Mouse (Mus musculus): Measurements from ENCODE around the gene Fam206a. TPM values are rescaled to one million over a fixed set of nuclear protein-coding genes. Genes with fewer than 3 reads are reported as not detected.

Fam206a gene
- polyA plus RNA-seq, 1 experiment = 9.7 TPM

DNA sequence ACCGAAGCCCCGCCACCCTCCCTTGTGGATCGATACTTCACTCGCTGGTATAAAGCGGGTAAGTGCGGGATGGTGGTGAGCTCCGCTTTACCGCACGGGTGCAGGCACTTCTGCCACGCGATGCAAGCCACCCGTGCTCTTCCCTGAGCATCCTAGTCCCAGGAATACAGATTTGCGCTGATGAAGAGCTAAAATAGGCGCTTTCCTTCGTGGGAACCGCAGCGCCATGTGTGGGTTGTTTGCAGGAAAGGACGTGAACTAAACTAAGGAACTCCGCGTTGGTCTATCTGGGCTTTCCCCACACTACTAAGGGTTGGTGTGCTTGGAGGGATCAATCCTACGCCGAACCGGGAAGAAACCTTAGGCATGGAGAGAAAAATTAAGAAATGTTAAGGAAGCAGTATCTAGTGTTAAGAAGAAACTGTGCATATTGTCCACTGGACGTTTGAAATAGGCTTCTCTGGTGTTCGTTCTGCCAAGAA, 565 bp downstream of the Fam206a start:
- no peak for DNase-seq
- no peak for TF ChIP-seq CTCF (IDR thresholded peaks at IDR 0.05; ENCODE audit: borderline replicate concordance, insufficient read depth, low read depth, low read length)
- no peak for TF ChIP-seq POLR2A (IDR thresholded peaks at IDR 0.05; ENCODE audit: borderline replicate concordance, insufficient read depth, low read length)

DNA sequence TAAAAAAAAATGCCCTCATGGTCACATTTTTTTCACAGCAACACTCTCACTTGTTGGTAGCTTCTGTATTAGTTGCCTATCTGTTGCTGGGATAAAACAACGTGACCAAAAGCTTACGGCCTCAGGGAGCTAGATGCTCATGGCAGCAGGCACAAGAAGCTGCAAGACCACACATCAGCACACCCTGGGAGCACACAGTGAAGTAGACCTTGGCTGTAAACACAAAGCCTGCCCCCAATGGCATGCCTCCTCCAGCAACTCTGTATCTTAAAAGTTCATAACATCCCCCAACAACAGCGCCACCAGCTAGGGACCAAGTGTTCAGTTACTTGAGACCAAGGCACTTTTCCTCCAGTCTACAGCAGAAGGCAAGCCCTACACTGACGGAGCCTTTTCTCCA, 6.9 kb downstream of the Fam206a start:
- DNase-seq = no peak
- TF ChIP-seq CTCF (IDR thresholded peaks at IDR 0.05; ENCODE audit: borderline replicate concordance, insufficient read depth, low read depth, low read length) = no peak
- no peak for TF ChIP-seq POLR2A (IDR thresholded peaks at IDR 0.05; ENCODE audit: borderline replicate concordance, insufficient read depth, low read length)
- Histone ChIP-seq H3K4me3 (replicated peaks; ENCODE audit: insufficient read depth, low read depth, low read length) (no peak overlapping the region), H3K27me3 (ENCODE audit: control insufficient read depth, insufficient read depth, low read length) (no peaks in the 10 kb centered on the region), H3K27ac (ENCODE audit: insufficient read depth, low read length) (no peak overlapping the region), H3K4me1 (ENCODE audit: control insufficient read depth, insufficient read depth, low read length) (no peaks in the 10 kb centered on the region; the same call in 1 of the 2 replicates)
- WGBS = 85% methylated on average over 4 of the region's 4 CpGs

More for the DNA sequence above, 565 bp downstream of the Fam206a start:
- WGBS = 2% methylated on average over 25 of the region's 25 CpGs
- Histone ChIP-seq H3K4me3 (replicated peaks; ENCODE audit: insufficient read depth, low read depth, low read length) (peak overlapping the region; percentile 89), H3K27me3 (ENCODE audit: control insufficient read depth, insufficient read depth, low read length) (no peaks in the 10 kb centered on the region), H3K27ac (ENCODE audit: insufficient read depth, low read length) (peak overlapping the region; percentile 91), H3K4me1 (ENCODE audit: control insufficient read depth, insufficient read depth, low read length) (peaks cover 8% of the 10 kb centered on the region; the same call in 1 of the 2 replicates)

DNA sequence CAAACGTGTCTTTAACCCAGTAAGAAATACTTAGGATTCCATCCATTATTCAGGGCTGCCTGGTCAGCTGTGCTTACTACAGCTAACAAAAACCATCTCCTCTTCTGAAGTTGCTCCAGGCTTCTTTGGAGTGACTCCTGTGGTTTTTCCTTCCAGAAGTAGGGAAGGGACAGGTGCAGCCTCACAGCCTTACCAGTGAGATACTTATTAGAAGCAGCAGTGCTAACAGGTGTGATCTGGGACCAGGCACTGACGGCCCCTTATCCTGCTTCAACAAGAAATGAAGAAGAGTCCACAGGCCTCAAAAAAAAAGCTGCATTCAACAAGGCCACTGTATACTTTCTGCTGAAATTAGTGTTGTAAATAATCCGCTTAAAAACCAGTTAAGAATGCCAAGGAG, 9.5 kb downstream of the Fam206a start:
- H3K4me1 ChIP-seq (ENCODE audit: control insufficient read depth, insufficient read depth, low read length) = no peaks in the 10 kb centered on the region
- TF ChIP-seq CTCF (IDR thresholded peaks at IDR 0.05; ENCODE audit: borderline replicate concordance, insufficient read depth, low read depth, low read length) (no peak), POLR2A (IDR thresholded peaks at IDR 0.05; ENCODE audit: borderline replicate concordance, insufficient read depth, low read length) (no peak)
- WGBS = 56% methylated on average over 3 of the region's 3 CpGs
- no peaks in the 10 kb centered on the region for H3K27me3 ChIP-seq (ENCODE audit: control insufficient read depth, insufficient read depth, low read length)
- H3K4me3 ChIP-seq (replicated peaks; ENCODE audit: insufficient read depth, low read depth, low read length) = no peak overlapping the region
- no peak overlapping the region for H3K27ac ChIP-seq (ENCODE audit: insufficient read depth, low read length)
- no peak for DNase-seq

DNA sequence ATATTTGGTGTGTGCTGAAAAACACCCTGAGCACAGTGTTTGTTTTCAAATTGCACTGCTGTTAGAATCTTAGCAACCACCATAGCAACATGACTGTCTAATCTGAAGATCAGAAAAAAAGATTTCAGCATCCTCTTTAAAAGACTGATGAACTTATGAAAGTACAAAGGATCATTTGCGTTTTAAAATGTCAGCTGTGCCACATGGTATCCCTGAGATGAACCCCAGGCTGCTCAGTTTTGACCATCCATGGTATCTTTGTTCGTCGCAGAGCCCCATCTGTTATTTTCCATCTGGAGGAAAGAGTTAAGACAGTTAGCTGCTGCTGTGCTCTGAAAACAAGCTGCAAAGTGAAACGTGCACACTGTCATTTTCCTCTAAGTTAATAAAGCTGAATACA, 10.0 kb downstream of the Fam206a start:
- no peaks in the 10 kb centered on the region for H3K4me1 ChIP-seq (ENCODE audit: control insufficient read depth, insufficient read depth, low read length)
- no peak overlapping the region for H3K4me3 ChIP-seq (replicated peaks; ENCODE audit: insufficient read depth, low read depth, low read length)
- H3K27me3 ChIP-seq (ENCODE audit: control insufficient read depth, insufficient read depth, low read length) = no peaks in the 10 kb centered on the region
- TF ChIP-seq POLR2A (IDR thresholded peaks at IDR 0.05; ENCODE audit: borderline replicate concordance, insufficient read depth, low read length) (no peak), CTCF (IDR thresholded peaks at IDR 0.05; ENCODE audit: borderline replicate concordance, insufficient read depth, low read depth, low read length) (no peak)
- WGBS = 76% methylated on average over 4 of the region's 4 CpGs
- DNase-seq = no peak
- H3K27ac ChIP-seq (ENCODE audit: insufficient read depth, low read length) = no peak overlapping the region

GRCm38 (mm10) chr4:56815131-56815530, 13.0 kb downstream of the Fam206a start:
- Histone ChIP-seq H3K4me3 (replicated peaks; ENCODE audit: insufficient read depth, low read depth, low read length) (no peak overlapping the region), H3K4me1 (ENCODE audit: control insufficient read depth, insufficient read depth, low read length) (no peaks in the 10 kb centered on the region), H3K27me3 (ENCODE audit: control insufficient read depth, insufficient read depth, low read length) (no peaks in the 10 kb centered on the region), H3K27ac (ENCODE audit: insufficient read depth, low read length) (no peak overlapping the region)
- no peak for DNase-seq
- TF ChIP-seq CTCF (IDR thresholded peaks at IDR 0.05; ENCODE audit: borderline replicate concordance, insufficient read depth, low read depth, low read length) (no peak), POLR2A (IDR thresholded peaks at IDR 0.05; ENCODE audit: borderline replicate concordance, insufficient read depth, low read length) (no peak)
- WGBS = 94% methylated on average over 8 of the region's 8 CpGs

GRCm38 (mm10) chr4:56820017-56820550, 17.9 kb downstream of the Fam206a start:
- DNase-seq = peak in 1 of 2 experiments; percentile 27
- Histone ChIP-seq H3K27ac (ENCODE audit: insufficient read depth, low read length) (no peak overlapping the region), H3K27me3 (ENCODE audit: control insufficient read depth, insufficient read depth, low read length) (no peaks in the 10 kb centered on the region), H3K4me1 (ENCODE audit: control insufficient read depth, insufficient read depth, low read length) (no peaks in the 10 kb centered on the region), H3K4me3 (replicated peaks; ENCODE audit: insufficient read depth, low read depth, low read length) (no peak overlapping the region)
- TF ChIP-seq CTCF (IDR thresholded peaks at IDR 0.05; ENCODE audit: borderline replicate concordance, insufficient read depth, low read depth, low read length) (peak; percentile 23; the same call in 1 of the 2 replicates), POLR2A (IDR thresholded peaks at IDR 0.05; ENCODE audit: borderline replicate concordance, insufficient read depth, low read length) (no peak)

GRCm38 (mm10) chr4:56824231-56824630, 22.1 kb downstream of the Fam206a start:
- Histone ChIP-seq H3K27me3 (ENCODE audit: control insufficient read depth, insufficient read depth, low read length) (no peaks in the 10 kb centered on the region), H3K27ac (ENCODE audit: insufficient read depth, low read length) (no peak overlapping the region), H3K4me3 (replicated peaks; ENCODE audit: insufficient read depth, low read depth, low read length) (no peak overlapping the region), H3K4me1 (ENCODE audit: control insufficient read depth, insufficient read depth, low read length) (no peaks in the 10 kb centered on the region)
- no peak for TF ChIP-seq CTCF (IDR thresholded peaks at IDR 0.05; ENCODE audit: borderline replicate concordance, insufficient read depth, low read depth, low read length)
- no peak for TF ChIP-seq POLR2A (IDR thresholded peaks at IDR 0.05; ENCODE audit: borderline replicate concordance, insufficient read depth, low read length)
- WGBS = 90% methylated on average over 9 of the region's 9 CpGs
- no peak for DNase-seq

DNA sequence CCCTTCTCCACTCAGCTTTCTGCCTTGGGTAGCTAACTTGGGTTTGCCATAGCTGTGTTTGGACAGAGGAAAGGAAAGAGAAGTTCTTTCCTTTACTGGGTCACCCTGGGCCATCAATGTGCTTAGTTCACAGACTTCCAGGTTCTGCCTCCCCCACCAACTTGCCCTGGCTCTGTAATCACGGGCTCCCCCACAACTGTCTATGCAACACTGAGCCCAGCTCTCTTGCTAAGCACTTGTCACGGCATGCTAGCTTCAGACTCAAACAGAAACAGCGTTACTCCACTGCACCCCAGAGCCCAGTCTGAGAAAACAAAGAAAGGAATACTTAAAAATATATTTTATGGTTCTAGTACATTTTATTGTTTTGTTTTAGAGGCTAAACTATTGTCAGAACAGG, 26.8 kb downstream of the Fam206a start:
- DNase-seq = no peak
- no peaks in the 10 kb centered on the region for H3K27me3 ChIP-seq (ENCODE audit: control insufficient read depth, insufficient read depth, low read length)
- TF ChIP-seq POLR2A (IDR thresholded peaks at IDR 0.05; ENCODE audit: borderline replicate concordance, insufficient read depth, low read length) = no peak
- TF ChIP-seq CTCF (IDR thresholded peaks at IDR 0.05; ENCODE audit: borderline replicate concordance, insufficient read depth, low read depth, low read length) = no peak
- H3K27ac ChIP-seq (ENCODE audit: insufficient read depth, low read length) = no peak overlapping the region
- WGBS = 70% methylated on average over 3 of the region's 3 CpGs
- H3K4me1 ChIP-seq (ENCODE audit: control insufficient read depth, insufficient read depth, low read length) = no peaks in the 10 kb centered on the region
- H3K4me3 ChIP-seq (replicated peaks; ENCODE audit: insufficient read depth, low read depth, low read length) = no peak overlapping the region

Measured in cerebellum, adult 2 months (tissue).